Mouse (Mus musculus) spleen, postnatal 10 days (tissue): ENCODE measurements around the gene Tekt4.

Source experiments
- DNase-seq, 2 experiments: peaks; one replicate each; pipeline ENCODE4 v3.0.0; 2021 to 2022; ENCODE audit warnings: low spot score in 2 of 2

Tekt4 gene

GRCm38 (mm10) chr17:25454272-25454671 lies at the start of gene Tekt4:
Gene Tekt4, plus strand, starts transcription at chr17:25454615.
- no peak for DNase-seq

GRCm38 (mm10) chr17:25405224-25405895 lies 49.1 kb upstream of the Tekt4 start:
- no peak for DNase-seq

- DNase-seq = no peak
Observed at GRCm38 (mm10) chr17:25406011-25406441, 48.4 kb upstream of the Tekt4 start.

- DNase-seq = no peak
Observed at GRCm38 (mm10) chr17:25407352-25407751, 47.1 kb upstream of the Tekt4 start.

GRCm38 (mm10) chr17:25408302-25408999 lies 46.0 kb upstream of the Tekt4 start:
- no peak for DNase-seq

GRCm38 (mm10) chr17:25409621-25410020 lies 44.8 kb upstream of the Tekt4 start:
- DNase-seq = no peak

GRCm38 (mm10) chr17:25410180-25410579 lies 44.2 kb upstream of the Tekt4 start:
- DNase-seq = no peak

GRCm38 (mm10) chr17:25410786-25411185 lies 43.6 kb upstream of the Tekt4 start:
- no peak for DNase-seq

- DNase-seq = no peak
Observed at GRCm38 (mm10) chr17:25411251-25411650, 43.2 kb upstream of the Tekt4 start.

- no peak for DNase-seq
Observed at GRCm38 (mm10) chr17:25414209-25414608, 40.2 kb upstream of the Tekt4 start.

- DNase-seq = no peak
Observed at GRCm38 (mm10) chr17:25414917-25415316, 39.5 kb upstream of the Tekt4 start.

- no peak for DNase-seq
Observed at GRCm38 (mm10) chr17:25415421-25415913, 38.9 kb upstream of the Tekt4 start.

- no peak for DNase-seq
Observed at GRCm38 (mm10) chr17:25416219-25416618, 38.2 kb upstream of the Tekt4 start.

GRCm38 (mm10) chr17:25417990-25418389 lies 36.4 kb upstream of the Tekt4 start:
- no peak for DNase-seq

- DNase-seq = no peak
Observed at GRCm38 (mm10) chr17:25418926-25419325, 35.5 kb upstream of the Tekt4 start.

GRCm38 (mm10) chr17:25420998-25421397 lies 33.4 kb upstream of the Tekt4 start:
- no peak for DNase-seq

- DNase-seq = no peak
Observed at GRCm38 (mm10) chr17:25424526-25425080, 29.8 kb upstream of the Tekt4 start.

- DNase-seq = no peak
Observed at GRCm38 (mm10) chr17:25425996-25426395, 28.4 kb upstream of the Tekt4 start.

GRCm38 (mm10) chr17:25427441-25427840 lies 27.0 kb upstream of the Tekt4 start:
- no peak for DNase-seq

GRCm38 (mm10) chr17:25429240-25429639 lies 25.2 kb upstream of the Tekt4 start:
- DNase-seq = no peak

GRCm38 (mm10) chr17:25429886-25430285 lies 24.5 kb upstream of the Tekt4 start:
- DNase-seq = no peak

- DNase-seq = no peak
Observed at GRCm38 (mm10) chr17:25430534-25430933, 23.9 kb upstream of the Tekt4 start.
